8 mouse cellular contexts compared by ENCODE assay signal in the genomic region with DNA sequence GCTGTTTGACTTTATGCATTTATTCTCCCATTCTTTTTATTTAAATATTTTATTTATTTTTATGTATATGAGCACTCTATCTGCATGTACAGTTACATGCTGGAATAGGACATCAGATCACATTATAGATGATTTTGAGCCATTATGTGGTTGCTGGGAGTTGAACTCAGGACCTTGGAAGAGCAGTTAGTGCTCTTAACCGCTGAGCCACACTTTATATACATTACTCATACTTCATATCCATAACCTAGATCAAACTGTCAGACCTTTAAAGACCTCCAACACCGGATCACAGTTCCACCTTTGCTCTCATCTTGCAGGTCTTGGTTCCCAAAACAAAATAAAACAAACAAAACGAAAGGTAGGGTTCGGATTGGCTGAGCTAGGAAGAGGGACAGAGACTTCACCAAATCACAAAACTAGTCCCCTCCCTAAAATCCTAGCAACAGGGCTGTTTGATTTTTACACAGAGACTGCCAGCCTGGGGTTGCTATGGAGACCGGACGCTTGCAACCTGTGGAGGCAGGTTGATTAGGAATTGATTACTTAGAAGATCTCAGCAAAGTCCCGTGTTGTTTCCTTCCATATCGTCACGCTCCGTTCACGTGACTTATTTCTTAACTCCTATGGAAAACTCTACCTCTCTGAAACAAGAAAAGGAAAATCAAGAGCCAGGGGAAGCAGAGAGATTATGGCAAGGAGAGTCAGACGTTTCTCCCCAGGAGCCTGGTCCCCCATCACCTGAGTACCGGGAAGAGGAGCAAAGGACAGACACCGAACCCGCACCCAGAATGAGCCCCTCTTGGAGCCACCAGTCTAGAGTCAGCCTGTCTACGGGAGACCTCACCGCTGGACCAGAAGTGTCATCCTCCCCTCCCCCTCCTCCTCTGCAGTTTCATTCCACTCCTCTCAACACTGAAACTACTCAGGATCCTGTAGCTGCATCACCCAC. TPM values are rescaled to one million over a fixed set of nuclear protein-coding genes. Genes with fewer than 3 reads are reported as not detected.
DNase-seq lines count a peak whose midpoint lies in the region; ATAC-seq and TF ChIP-seq lines count a peak whose summit lies in the region.

A gene (plus strand): TSS at position 582 of the 952 bp plus-strand sequence.

- TF ChIP-seq CTCF in brain, embryonic 14.5 days (IDR thresholded peaks at IDR 0.05; ENCODE audit: borderline replicate concordance, extremely low read depth, insufficient read depth, insufficient read length), result no peak
- TF ChIP-seq CTCF in stomach, postnatal 0 days (IDR thresholded peaks at IDR 0.05; ENCODE audit: low read depth), result no peak

- no peak for TF ChIP-seq EP300 in stomach, postnatal 0 days (optimal IDR thresholded peaks at IDR 0.05)

- H3K9me3 ChIP-seq in midbrain, embryonic 14.5 days (ENCODE audit: control insufficient read depth, low read length), result no peaks in the 10 kb centered on the region
- no peaks in the 10 kb centered on the region for H3K9me3 ChIP-seq in stomach, postnatal 0 days (ENCODE audit: control insufficient read depth, low read length)

- intact Hi-C loops in left cerebral cortex, postnatal 25 days (cut with DNase I), result no loop called here

- H3K4me2 ChIP-seq in midbrain, embryonic 14.5 days (ENCODE audit: low read length), result peak within 1 kb of the TSS; percentile 66
- peak within 1 kb of the TSS; percentile 57 for H3K4me2 ChIP-seq in stomach, postnatal 0 days (replicated peaks; ENCODE audit: low read depth)

- peak; percentile 98 for DNase-seq in R1 (ENCODE audit: low read depth, low spot score)
- DNase-seq in brain, embryonic 14.5 days (ENCODE audit: low read depth), result peak; percentile 92
- DNase-seq in frontal cortex, postnatal 25 days (ENCODE audit: low spot score in 2 of 2), result peak; percentile 32 to 43
- peak; percentile 33 for DNase-seq in kidney, adult 18-20 months
- DNase-seq in left cerebral cortex, postnatal 25 days (ENCODE audit: low spot score in 2 of 2), result peak; percentile 60 to 71
- DNase-seq in midbrain, embryonic 14.5 days, result peak; percentile 87
- peak; percentile 59 for DNase-seq in stomach, postnatal 0 days (ENCODE audit: low spot score)

- WGBS in midbrain, embryonic 14.5 days, result 8% methylated on average over 17 of the region's 17 CpGs
- WGBS in stomach, postnatal 0 days, result 6% methylated on average over 17 of the region's 17 CpGs

- H3K9ac ChIP-seq in midbrain, embryonic 14.5 days (replicated peaks; ENCODE audit: low read length), result no peak within 1 kb of the TSS
- H3K9ac ChIP-seq in stomach, postnatal 0 days (ENCODE audit: low read length), result peak within 1 kb of the TSS; percentile 27; the same call in 1 of the 2 replicates

- no peak within 1 kb of the TSS for H3K27ac ChIP-seq in midbrain, embryonic 14.5 days (replicated peaks; ENCODE audit: low read depth, low read length)
- H3K27ac ChIP-seq in stomach, postnatal 0 days (replicated peaks), result no peak within 1 kb of the TSS

- H3K36me3 ChIP-seq in midbrain, embryonic 14.5 days (ENCODE audit: control insufficient read depth, insufficient read depth, low read length), result no peaks in the 10 kb centered on the region
- H3K36me3 ChIP-seq in stomach, postnatal 0 days (ENCODE audit: control insufficient read depth, insufficient read depth, low read length), result no peaks in the 10 kb centered on the region

- no peaks in the 10 kb centered on the region for H3K27me3 ChIP-seq in midbrain, embryonic 14.5 days (ENCODE audit: control insufficient read depth, insufficient read depth, low read length)
- no peaks in the 10 kb centered on the region for H3K27me3 ChIP-seq in stomach, postnatal 0 days (ENCODE audit: control insufficient read depth, insufficient read depth, low read length)

- ATAC-seq in midbrain, embryonic 14.5 days (ENCODE audit: low FRiP score, low TSS enrichment), result peak; percentile 95
- ATAC-seq in stomach, postnatal 0 days (ENCODE audit: low FRiP score, low TSS enrichment), result peak; percentile 92
- ATAC-seq in cerebellum, adult (ENCODE audit: insufficient number of reproducible peaks, low FRiP score, low TSS enrichment), result no peak

- H3K4me3 ChIP-seq in midbrain, embryonic 14.5 days (replicated peaks; ENCODE audit: low read depth, low read length), result peak within 1 kb of the TSS; percentile 37
- H3K4me3 ChIP-seq in stomach, postnatal 0 days (ENCODE audit: low read depth, low read length), result peak within 1 kb of the TSS; percentile 37

- H3K4me1 ChIP-seq in midbrain, embryonic 14.5 days (ENCODE audit: control insufficient read depth, insufficient read depth, low read length), result no peaks in the 10 kb centered on the region
- H3K4me1 ChIP-seq in stomach, postnatal 0 days (replicated peaks; ENCODE audit: control insufficient read depth, insufficient read depth), result no peaks in the 10 kb centered on the region

- no peak for TF ChIP-seq POLR2A in brain, embryonic 14.5 days (IDR thresholded peaks at IDR 0.05; ENCODE audit: borderline replicate concordance, extremely low read depth, insufficient read depth, insufficient read length, poor library complexity, severe bottlenecking)

RNA-seq across cellular contexts. Expression of the gene that starts here (rescaled TPM):
- polyA plus RNA-seq in brain, embryonic 14.5 days (2012; rRNA removed), result 0.44 and 1.1 TPM in 2 replicates
- total RNA-seq in left cerebral cortex, postnatal 25 days (2021), result 1 to 10 TPM; 3.1 to 3.6 TPM
- polyA plus RNA-seq in midbrain, embryonic 14.5 days (2014; fragmentation: Nextera tagmentation; extraction: Ambion mirVana), result 0.51 and 0.74 TPM in 2 replicates
- polyA plus RNA-seq in stomach, postnatal 0 days (2015; fragmentation: Nextera tagmentation; extraction: Ambion mirVana), result 0.12 TPM in 1 of 2 replicates, not detected in the other

Comparison
In these comparisons a context has a peak if more than half of its experiments do, and no peak if none do; other contexts are left out.
1. Peak in DNase-seq, ATAC-seq, H3K4me3 ChIP-seq and H3K4me2 ChIP-seq in midbrain, embryonic 14.5 days; RNA of the gene not detected or under 1 TPM.
2. Peak in DNase-seq, ATAC-seq, H3K4me3 ChIP-seq, H3K9ac ChIP-seq and H3K4me2 ChIP-seq in stomach, postnatal 0 days; RNA of the gene not detected or under 1 TPM.
3. DNase-seq: peak in every context shown above with its lines; median percentile 98 in R1; 92 in brain, embryonic 14.5 days; 87 in midbrain, embryonic 14.5 days; 66 in left cerebral cortex, postnatal 25 days; 59 in stomach, postnatal 0 days; 38 in frontal cortex, postnatal 25 days; 33 in kidney, adult 18-20 months.